Mouse (Mus musculus) limb, embryonic 12.5 days (tissue): ENCODE data around the gene Exd1. TPM values are rescaled to one million over a fixed set of nuclear protein-coding genes. Genes with fewer than 3 reads are reported as not detected.

ENCODE experiments used
- ATAC-seq: fragments of 200-750 bp; cut with Nextera tagmentation; 2 replicates; pipeline ENCODE4 v1.8.0; 2017; ENCODE audit warnings: low read depth, moderate TSS enrichment; ENCODE audit not compliant: insufficient number of reproducible peaks, insufficient read depth, low FRiP score, low TSS enrichment
- H3K27ac ChIP-seq: fragments of 300-500 bp; sonication (generic); 2 replicates; pipeline ENCODE4 v1.5.1; 2016; ENCODE audit warnings: mild to moderate bottlenecking, moderate library complexity
- H3K27me3 ChIP-seq: fragments of 300-500 bp; sonication (generic); 2 replicates; pipeline ENCODE4 v1.6.1; 2016; ENCODE audit warnings: mild to moderate bottlenecking, moderate library complexity
- H3K36me3 ChIP-seq: fragments of 300-500 bp; sonication (generic); 2 replicates; pipeline ENCODE4 v1.6.1; 2016; ENCODE audit warnings: mild to moderate bottlenecking, moderate library complexity
- H3K4me1 ChIP-seq: fragments of 300-500 bp; sonication (generic); replicated peaks from 2 replicates; pipeline ENCODE4 v1.6.1; 2016
- H3K4me2 ChIP-seq: fragments of 300-500 bp; sonication (generic); 2 replicates; pipeline ENCODE4 v1.6.1; 2016; ENCODE audit warnings: mild to moderate bottlenecking, moderate library complexity
- H3K4me3 ChIP-seq: fragments of 300-500 bp; sonication (generic); replicated peaks from 2 replicates; pipeline ENCODE4 v1.5.1; 2016; ENCODE audit warnings: mild to moderate bottlenecking
- H3K9ac ChIP-seq: fragments of 300-500 bp; sonication (generic); replicated peaks from 2 replicates; pipeline ENCODE4 v1.6.1; 2016; ENCODE audit warnings: mild to moderate bottlenecking, moderate library complexity
- H3K9me3 ChIP-seq: fragments of 300-500 bp; sonication (generic); 2 replicates; pipeline ENCODE4 v1.6.1; 2016; ENCODE audit warnings: mild to moderate bottlenecking, moderate library complexity
- WGBS: fragments of 180-500 bp; shearing (Covaris S2); methylation state at CpG from one replicate; pipeline ENCODE4 v1.1.7; 2016; 5-methylcytosine and 5-hydroxymethylcytosine counted together
- polyA plus RNA-seq: library from polyadenylated mRNA; unstranded; fragments of >200 nt; fragmentation: Nextera tagmentation; extraction: Ambion mirVana; gene quantifications from 2 replicates; pipeline ENCODE4 v1.2.1, GENCODE M21; 2016

Exd1 gene
- polyA plus RNA-seq, 1 experiment from 2014 or later: 0.36 TPM

DNA sequence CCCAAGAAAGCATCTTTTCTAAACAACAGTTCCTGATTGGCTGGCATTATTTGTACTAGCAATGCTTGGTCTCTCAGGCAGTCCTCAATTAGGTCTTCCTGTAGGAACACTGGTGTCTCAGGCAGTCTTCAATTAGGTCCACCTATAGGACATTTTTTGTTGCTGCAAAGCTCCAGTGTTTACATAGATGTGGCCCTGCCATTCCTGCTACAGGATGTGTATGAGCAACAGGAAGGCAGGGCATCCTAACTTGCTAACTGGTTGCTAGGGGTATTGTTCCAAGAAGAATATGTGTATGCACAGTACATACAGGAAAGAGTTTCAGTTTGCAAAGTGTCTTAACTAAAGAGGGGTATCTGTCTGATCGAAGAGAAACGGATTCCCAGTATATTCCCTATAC lies 51.3 kb downstream of the Exd1 start:
- Histone ChIP-seq H3K4me1 (no peaks in the 10 kb centered on the region), H3K4me2 (no peak overlapping the region), H3K9me3 (no peaks in the 10 kb centered on the region), H3K27me3 (no peaks in the 10 kb centered on the region), H3K36me3 (no peaks in the 10 kb centered on the region), H3K4me3 (no peak overlapping the region), H3K9ac (no peak overlapping the region), H3K27ac (no peak overlapping the region)
- WGBS: 93% methylated on average over 2 of the region's 2 CpGs
- no peak for ATAC-seq

GRCm38 (mm10) chr2:119491953-119492352 lies 55.5 kb downstream of the Exd1 start:
- no peaks in the 10 kb centered on the region for H3K9me3 ChIP-seq

GRCm38 (mm10) chr2:119486488-119486887 lies 60.9 kb downstream of the Exd1 start:
- H3K27ac ChIP-seq: no peak overlapping the region
- no peaks in the 10 kb centered on the region for H3K27me3 ChIP-seq
- no peaks in the 10 kb centered on the region for H3K4me1 ChIP-seq
- no peak overlapping the region for H3K4me3 ChIP-seq
- H3K36me3 ChIP-seq: no peaks in the 10 kb centered on the region
- 11% methylated on average over 4 of the region's 4 CpGs for WGBS
- ATAC-seq: no peak
- H3K9me3 ChIP-seq: no peaks in the 10 kb centered on the region
- H3K4me2 ChIP-seq: no peak overlapping the region
- H3K9ac ChIP-seq: no peak overlapping the region

More at GRCm38 (mm10) chr2:119491953-119492352, 55.5 kb downstream of the Exd1 start:
- Histone ChIP-seq H3K4me2 (no peak overlapping the region), H3K9ac (no peak overlapping the region), H3K27ac (no peak overlapping the region), H3K4me1 (no peaks in the 10 kb centered on the region), H3K4me3 (no peak overlapping the region), H3K27me3 (no peaks in the 10 kb centered on the region), H3K36me3 (no peaks in the 10 kb centered on the region)
- ATAC-seq: no peak
- 58% methylated on average over 5 of the region's 5 CpGs for WGBS

GRCm38 (mm10) chr2:119482307-119482706 lies 65.1 kb downstream of the Exd1 start:
- ATAC-seq: no peak
- H3K4me2 ChIP-seq: no peak overlapping the region
- WGBS: 97% methylated on average over 1 of the region's 1 CpGs

DNA sequence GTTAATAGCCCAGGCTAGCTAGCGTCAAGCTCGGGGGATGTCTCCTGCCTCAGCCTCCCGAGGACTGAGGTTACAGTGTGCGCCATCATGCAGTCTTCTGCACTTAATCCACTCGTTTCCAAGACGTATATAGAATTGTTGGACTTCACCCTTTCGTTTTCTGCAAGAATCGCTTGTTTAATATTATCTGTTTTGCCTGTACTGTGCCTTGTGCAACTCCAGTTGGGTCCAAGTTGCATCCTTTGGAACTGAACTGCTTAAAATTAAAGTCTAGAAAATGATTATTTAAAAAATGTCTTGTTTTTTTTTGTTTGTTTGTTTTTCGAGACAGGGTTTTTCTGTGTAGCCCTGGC lies 69.1 kb downstream of the Exd1 start:
- Histone ChIP-seq H3K27ac (peak overlapping the region; percentile 99), H3K4me1 (peaks cover 14% of the 10 kb centered on the region), H3K4me2 (peak overlapping the region; percentile 67), H3K4me3 (peak overlapping the region; percentile 90), H3K36me3 (no peaks in the 10 kb centered on the region), H3K27me3 (no peaks in the 10 kb centered on the region), H3K9ac (peak overlapping the region; percentile 97), H3K9me3 (no peaks in the 10 kb centered on the region)
- no peak; the same call in 1 of the 2 replicates for ATAC-seq
- WGBS: 14% methylated on average over 9 of the region's 9 CpGs

More at GRCm38 (mm10) chr2:119482307-119482706, 65.1 kb downstream of the Exd1 start:
- H3K27me3 ChIP-seq: no peaks in the 10 kb centered on the region
- no peak overlapping the region for H3K4me3 ChIP-seq
- no peak overlapping the region for H3K9ac ChIP-seq
- no peaks in the 10 kb centered on the region for H3K36me3 ChIP-seq
- H3K27ac ChIP-seq: no peak overlapping the region
- H3K4me1 ChIP-seq: 0 out of 2 replicates have a peak, but pooled peaks cover 6% of the 10 kb centered on the region
- no peaks in the 10 kb centered on the region for H3K9me3 ChIP-seq

- Histone ChIP-seq H3K4me2 (peak within 1 kb of the TSS; percentile 77), H3K4me3 (peak within 1 kb of the TSS; percentile 90), H3K9ac (peak within 1 kb of the TSS; percentile 97), H3K36me3 (peaks cover 5% of the 10 kb centered on the region), H3K27me3 (no peaks in the 10 kb centered on the region), H3K4me1 (peaks cover 14% of the 10 kb centered on the region), H3K27ac (peak within 1 kb of the TSS; percentile 99), H3K9me3 (no peaks in the 10 kb centered on the region)
- ATAC-seq: peak; percentile 92
- under 1% methylated on average over 68 of the region's 72 CpGs for WGBS
These were observed 69.6 kb downstream of the Exd1 start, which contains the start of gene Ino80 for GRCm38 (mm10) chr2:119477571-119478396. TSS of gene Ino80 (minus strand) at chr2:119477687.

GRCm38 (mm10) chr2:119476621-119477391 lies 70.6 kb downstream of the Exd1 start:
- under 1% methylated on average over 43 of the region's 44 CpGs for WGBS
- Histone ChIP-seq H3K4me3 (peak overlapping the region; percentile 90), H3K9me3 (no peaks in the 10 kb centered on the region), H3K36me3 (peaks cover 10% of the 10 kb centered on the region), H3K9ac (peak overlapping the region; percentile 97), H3K27ac (peak overlapping the region; percentile 99), H3K4me1 (peaks cover 14% of the 10 kb centered on the region), H3K27me3 (no peaks in the 10 kb centered on the region), H3K4me2 (peak overlapping the region; percentile 77)
- ATAC-seq: peak; percentile 61

GRCm38 (mm10) chr2:119476166-119476565 lies 71.3 kb downstream of the Exd1 start:
- ATAC-seq: no peak
- Histone ChIP-seq H3K27ac (no peak overlapping the region; the same call in 1 of the 2 replicates), H3K9ac (peak overlapping the region; percentile 97; the same call in 1 of the 2 replicates), H3K4me3 (peak overlapping the region; percentile 90), H3K4me2 (peak overlapping the region; percentile 77), H3K9me3 (no peaks in the 10 kb centered on the region), H3K36me3 (peaks cover 10% of the 10 kb centered on the region), H3K4me1 (peaks cover 14% of the 10 kb centered on the region), H3K27me3 (no peaks in the 10 kb centered on the region)
- WGBS: 24% methylated on average over 7 of the region's 7 CpGs

Other genes starting within 250 kb of the Exd1 start
- gene Dll4, start 221.8 kb downstream of the Exd1 start, polyA plus RNA-seq: 4.8 and 5.3 TPM in 2 replicates
- 0.45 and 0.68 TPM in 2 replicates for gene Chac1, start 196.4 kb downstream of the Exd1 start, polyA plus RNA-seq
- gene Ino80, start 69.9 kb downstream of the Exd1 start, polyA plus RNA-seq: 4.1 and 4.2 TPM in 2 replicates
- gene Chp1, start 70 bp upstream of the Exd1 start, polyA plus RNA-seq: 58.3 and 58.5 TPM in 2 replicates
- 88.2 and 90.2 TPM in 2 replicates for gene Nusap1, start 70.7 kb upstream of the Exd1 start, polyA plus RNA-seq
- 32.2 and 37.5 TPM in 2 replicates for gene Oip5, start 70.8 kb upstream of the Exd1 start, polyA plus RNA-seq
- 49.0 and 50.9 TPM in 2 replicates for gene Ndufaf1, start 115.2 kb upstream of the Exd1 start, polyA plus RNA-seq
- gene Rtf1, start 127.4 kb upstream of the Exd1 start, polyA plus RNA-seq: 79.0 and 89.2 TPM in 2 replicates
- 0.60 and 0.76 TPM in 2 replicates for gene Itpka, start 194.7 kb upstream of the Exd1 start, polyA plus RNA-seq
- gene Ltk, start 212.8 kb upstream of the Exd1 start, polyA plus RNA-seq: not detected in 2 replicates
- gene Rpap1, start 239.9 kb upstream of the Exd1 start, polyA plus RNA-seq: 35.7 and 36.9 TPM in 2 replicates